Mouse (Mus musculus): ENCODE measurements at regions not wholly inside any gene's neighbourhood (a gene's known extent, or its start where the extent isn't known, plus 50 kb on each side); places are given as distances from the start of the nearest gene placed in this dataset.

DNA sequence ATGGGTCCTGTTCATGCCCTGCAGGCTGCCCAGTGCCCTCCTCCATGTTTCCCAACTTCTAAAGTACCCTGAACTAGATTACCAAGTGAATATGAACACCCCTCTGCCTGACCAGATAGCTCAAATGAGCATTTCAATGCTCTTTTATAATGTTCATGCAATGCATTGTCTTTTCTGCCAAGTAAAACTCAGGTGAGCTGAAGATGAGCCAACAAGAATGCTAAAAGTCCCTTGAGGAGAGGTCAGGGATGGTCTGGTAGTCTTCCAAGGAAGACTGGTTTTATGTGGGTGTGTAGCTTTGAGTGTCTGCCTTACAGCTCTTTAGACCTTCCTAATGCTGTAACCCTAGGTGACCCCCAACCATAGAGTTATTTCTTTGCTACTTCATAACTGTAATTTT is 58.0 kb upstream of the Abca12 start:
- no peak for DNase-seq (ENCODE audit: low read depth, low spot score)

DNA sequence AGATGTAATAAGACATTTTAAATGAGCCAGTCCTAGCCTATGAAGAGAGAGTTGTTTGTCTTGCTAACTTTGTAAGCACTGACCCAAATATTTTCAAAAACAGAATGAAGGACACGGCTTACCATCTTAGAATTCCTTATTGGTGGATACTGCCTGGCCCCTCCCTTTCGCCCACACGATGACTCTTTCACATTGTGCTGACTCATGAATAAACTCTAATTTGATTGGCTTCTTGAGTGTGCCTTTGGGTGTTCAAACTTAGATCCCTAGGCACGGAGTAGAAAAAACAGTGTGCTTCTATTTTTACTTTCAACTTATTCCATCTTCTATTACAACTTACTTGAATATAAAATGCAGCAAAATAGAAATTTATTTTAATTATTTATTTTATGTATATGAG is 68.4 kb upstream of the Abca12 start:
- no peak for DNase-seq (ENCODE audit: low read depth, low spot score)

DNA sequence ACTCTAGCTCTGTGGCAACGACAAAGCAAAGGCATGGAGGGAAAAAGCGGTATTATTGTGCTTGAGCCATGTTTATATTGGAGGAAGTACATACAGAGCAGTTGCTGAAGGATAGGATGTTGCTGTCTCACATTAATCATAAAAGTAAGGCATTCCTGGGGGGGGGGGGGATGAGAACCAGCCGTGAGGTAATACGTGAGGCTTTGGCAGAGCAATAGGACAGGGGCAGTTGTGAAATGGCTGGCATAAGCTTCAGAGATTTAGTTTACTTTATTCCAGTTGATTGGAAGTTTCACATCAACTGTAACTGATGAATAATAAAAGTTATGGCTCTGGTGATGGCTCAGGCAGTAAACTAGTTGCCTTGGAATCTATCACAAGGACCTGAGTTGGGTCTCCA is 62.4 kb upstream of the Atic start:
- no peak for DNase-seq (ENCODE audit: low read depth, low spot score)

DNA sequence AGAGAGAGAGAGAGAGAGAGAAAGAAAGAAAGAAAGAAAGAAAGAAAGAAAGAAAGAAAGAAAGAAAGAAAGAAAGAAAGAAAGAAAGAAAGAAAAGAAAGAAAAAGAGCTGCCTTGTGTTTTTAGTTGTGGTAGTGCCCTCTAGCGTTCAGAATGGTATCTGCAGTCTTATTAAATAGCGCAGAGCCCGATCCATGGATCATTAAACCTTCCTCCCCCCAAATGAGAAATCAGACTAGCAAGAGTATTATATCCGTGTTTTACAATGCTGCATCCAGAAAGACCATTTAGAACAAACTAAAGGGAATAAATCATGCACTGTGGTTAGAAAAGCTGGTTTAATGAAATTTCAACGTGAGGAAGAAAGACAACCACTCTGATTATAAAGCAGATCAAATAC is 51.1 kb upstream of the Atic start:
- peak; percentile 51 for DNase-seq (ENCODE audit: low read depth, low spot score)

DNA sequence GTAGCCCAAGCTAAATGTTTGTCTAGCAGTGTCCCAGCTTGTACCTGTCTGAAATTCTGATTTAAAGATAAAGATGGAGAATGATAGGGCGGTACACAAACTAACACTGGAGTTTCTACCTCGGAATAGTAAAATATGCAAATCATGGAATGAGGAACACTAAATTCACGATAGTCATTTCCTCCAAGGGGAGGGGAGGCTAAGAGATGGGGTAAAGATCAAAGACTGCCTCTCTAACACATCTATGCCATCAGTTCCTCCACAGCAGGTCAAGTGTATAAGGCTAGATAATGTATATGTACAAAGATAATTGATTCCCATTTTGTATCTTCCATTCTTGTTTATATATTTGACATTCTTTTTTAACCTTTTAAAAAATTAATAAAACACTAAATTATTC is 50.4 kb upstream of the Atic start:
- DNase-seq (ENCODE audit: low read depth, low spot score), result peak; percentile 17

All from A20 (cell line).